Mouse (Mus musculus) forebrain, embryonic 14.5 days (tissue): ENCODE data around the gene Gm47995. TPM values are rescaled to one million over a fixed set of nuclear protein-coding genes. Genes with fewer than 3 reads are reported as not detected.

Experiments
- ATAC-seq: fragments of 200-750 bp; cut with Nextera tagmentation; 2 replicates; pipeline ENCODE4 v1.8.0; 2017; ENCODE audit warnings: mild to moderate bottlenecking, moderate library complexity
- DNase-seq: peaks from one replicate; pipeline ENCODE4 v3.0.0-alpha.2; 2015; ENCODE audit warnings: low spot score
- H3K27ac ChIP-seq: fragments of 300-500 bp; sonication (generic); 2 replicates; pipeline ENCODE4 v1.5.1; 2014; ENCODE audit warnings: low read depth, mild to moderate bottlenecking, control low read depth, low read length, moderate library complexity
- H3K27me3 ChIP-seq: fragments of 300-500 bp; sonication (generic); replicated peaks from 2 replicates; pipeline ENCODE4 v1.6.1; 2014; ENCODE audit warnings: low read length, control low read depth, mixed read lengths; ENCODE audit not compliant: control insufficient read depth, insufficient read depth
- H3K36me3 ChIP-seq: fragments of 300-500 bp; sonication (generic); 2 replicates; pipeline ENCODE4 v1.6.1; 2014; ENCODE audit warnings: low read length, control low read depth; ENCODE audit not compliant: control insufficient read depth, insufficient read depth
- H3K4me1 ChIP-seq: fragments of 300-500 bp; sonication (generic); 2 replicates; pipeline ENCODE4 v1.6.1; 2014; ENCODE audit warnings: antibody characterized with exemption, low read length, control low read depth; ENCODE audit not compliant: control insufficient read depth, insufficient read depth
- H3K4me2 ChIP-seq: fragments of 300-500 bp; sonication (generic); 2 replicates; pipeline ENCODE4 v1.6.1; 2014; ENCODE audit warnings: mild to moderate bottlenecking, control low read depth, low read length
- H3K4me3 ChIP-seq: fragments of 300-500 bp; sonication (generic); 2 replicates; pipeline ENCODE4 v1.5.1; 2014; ENCODE audit warnings: low read depth, low read length, control low read depth
- H3K9ac ChIP-seq: fragments of 300-500 bp; sonication (generic); 2 replicates; pipeline ENCODE4 v1.6.1; 2014; ENCODE audit warnings: mild to moderate bottlenecking, low read length, control low read depth, moderate library complexity
- H3K9me3 ChIP-seq: fragments of 300-500 bp; sonication (generic); replicated peaks from 2 replicates; pipeline ENCODE4 v1.6.1; 2016; ENCODE audit warnings: low read length, control low read depth, mixed read lengths; ENCODE audit not compliant: control insufficient read depth
- WGBS: fragments of 180-500 bp; shearing (Covaris S2); extraction: QIAGEN DNeasy Blood & Tissue Kit; methylation state at CpG from one replicate; pipeline ENCODE4 v1.1.7; 2014; 5-methylcytosine and 5-hydroxymethylcytosine counted together
- polyA plus RNA-seq: library from polyadenylated mRNA; unstranded; fragments of >200 nt; fragmentation: Nextera tagmentation; extraction: Ambion mirVana; gene quantifications from 2 replicates; pipeline ENCODE4 v1.2.1, GENCODE M21; 2014

The Gm47995 gene
- polyA plus RNA-seq, 1 experiment from 2014 or later = not detected

GRCm38 (mm10) chr1:151158857-151159510 lies 39.3 kb upstream of the Gm47995 start:
- H3K27me3 ChIP-seq = no peaks in the 10 kb centered on the region
- H3K36me3 ChIP-seq = no peaks in the 10 kb centered on the region
- peaks cover 10% of the 10 kb centered on the region; the same call in 1 of the 2 replicates for H3K4me1 ChIP-seq
- H3K9ac ChIP-seq = no peak overlapping the region
- 79% methylated on average over 2 of the region's 2 CpGs for WGBS
- H3K4me3 ChIP-seq = no peak overlapping the region
- DNase-seq = no peak
- H3K9me3 ChIP-seq = no peaks in the 10 kb centered on the region
- H3K4me2 ChIP-seq = no peak overlapping the region
- H3K27ac ChIP-seq = no peak overlapping the region
- no peak for ATAC-seq

- no peaks in the 10 kb centered on the region for H3K9me3 ChIP-seq
- H3K9ac ChIP-seq = no peak overlapping the region
- WGBS = 11% methylated on average over 8 of the region's 8 CpGs
- no peaks in the 10 kb centered on the region for H3K27me3 ChIP-seq
- no peaks in the 10 kb centered on the region for H3K36me3 ChIP-seq
- no peak overlapping the region for H3K27ac ChIP-seq
- DNase-seq (no peak), ATAC-seq (no peak)
- no peak overlapping the region for H3K4me3 ChIP-seq
- H3K4me1 ChIP-seq = peaks cover 16% of the 10 kb centered on the region
- no peak overlapping the region for H3K4me2 ChIP-seq
Observed at GRCm38 (mm10) chr1:151166031-151166430, 32.2 kb upstream of the Gm47995 start.

- DNase-seq (peak; percentile 68), ATAC-seq (peak; percentile 74)
- Histone ChIP-seq H3K4me1 (peaks cover 21% of the 10 kb centered on the region), H3K4me2 (0 out of 2 replicates have a peak overlapping the region, but pooled peaks have one; percentile 9), H3K4me3 (no peak overlapping the region), H3K36me3 (no peaks in the 10 kb centered on the region), H3K9me3 (no peaks in the 10 kb centered on the region), H3K9ac (no peak overlapping the region), H3K27me3 (no peaks in the 10 kb centered on the region), H3K27ac (peak overlapping the region; percentile 27; the same call in 1 of the 2 replicates)
- WGBS = 2% methylated on average over 12 of the region's 12 CpGs
Observed at GRCm38 (mm10) chr1:151167297-151168047, 30.8 kb upstream of the Gm47995 start.

GRCm38 (mm10) chr1:151168637-151169036 lies 29.6 kb upstream of the Gm47995 start:
- H3K9me3 ChIP-seq = no peaks in the 10 kb centered on the region
- ATAC-seq (no peak), DNase-seq (no peak)
- no peak overlapping the region for H3K27ac ChIP-seq
- H3K4me3 ChIP-seq = no peak overlapping the region
- 55% methylated on average over 3 of the region's 3 CpGs for WGBS
- H3K4me2 ChIP-seq = no peak overlapping the region
- H3K36me3 ChIP-seq = no peaks in the 10 kb centered on the region
- H3K4me1 ChIP-seq = peaks cover 21% of the 10 kb centered on the region
- H3K27me3 ChIP-seq = no peaks in the 10 kb centered on the region
- H3K9ac ChIP-seq = no peak overlapping the region

- Histone ChIP-seq H3K27me3 (no peaks in the 10 kb centered on the region), H3K36me3 (no peaks in the 10 kb centered on the region), H3K4me1 (peaks cover 16% of the 10 kb centered on the region; the same call in 1 of the 2 replicates), H3K27ac (no peak overlapping the region), H3K9me3 (no peaks in the 10 kb centered on the region), H3K4me2 (no peak overlapping the region), H3K9ac (no peak overlapping the region), H3K4me3 (no peak overlapping the region)
- DNase-seq = no peak
- ATAC-seq = no peak
- 74% methylated on average over 2 of the region's 2 CpGs for WGBS
Observed at GRCm38 (mm10) chr1:151171572-151172461, 26.4 kb upstream of the Gm47995 start.

GRCm38 (mm10) chr1:151177030-151177936 lies 21.0 kb upstream of the Gm47995 start:
- Histone ChIP-seq H3K4me1 (peaks cover 4% of the 10 kb centered on the region), H3K27me3 (no peaks in the 10 kb centered on the region), H3K9ac (no peak overlapping the region), H3K9me3 (no peaks in the 10 kb centered on the region), H3K4me3 (peak overlapping the region; percentile 8), H3K36me3 (no peaks in the 10 kb centered on the region), H3K4me2 (peak overlapping the region; percentile 33), H3K27ac (no peak overlapping the region)
- DNase-seq (peak; percentile 24), ATAC-seq (peak; percentile 79)
- WGBS = 11% methylated on average over 10 of the region's 10 CpGs

- no peaks in the 10 kb centered on the region for H3K27me3 ChIP-seq
- 13% methylated on average over 4 of the region's 4 CpGs for WGBS
- peak; percentile 48; the same call in 1 of the 2 replicates for ATAC-seq
- H3K4me1 ChIP-seq = peaks cover 4% of the 10 kb centered on the region
- no peaks in the 10 kb centered on the region for H3K9me3 ChIP-seq
- H3K9ac ChIP-seq = no peak overlapping the region
- H3K36me3 ChIP-seq = no peaks in the 10 kb centered on the region
- H3K27ac ChIP-seq = no peak overlapping the region
- DNase-seq = no peak
- peak overlapping the region; percentile 8; the same call in 1 of the 2 replicates for H3K4me3 ChIP-seq
- peak overlapping the region; percentile 33 for H3K4me2 ChIP-seq
Observed at GRCm38 (mm10) chr1:151177937-151178271, 20.3 kb upstream of the Gm47995 start.

GRCm38 (mm10) chr1:151178505-151179083 lies 19.7 kb upstream of the Gm47995 start:
- Histone ChIP-seq H3K4me2 (no peak overlapping the region), H3K4me1 (peaks cover 4% of the 10 kb centered on the region), H3K4me3 (no peak overlapping the region), H3K27me3 (no peaks in the 10 kb centered on the region), H3K27ac (no peak overlapping the region), H3K9ac (no peak overlapping the region), H3K9me3 (no peaks in the 10 kb centered on the region), H3K36me3 (no peaks in the 10 kb centered on the region)
- DNase-seq (peak; percentile 33), ATAC-seq (peak; percentile 18; the same call in 1 of the 2 replicates)
- WGBS = 9% methylated on average over 2 of the region's 2 CpGs
